Mouse (Mus musculus): ENCODE data around the gene Polr2l.

The Polr2l gene

DNA sequence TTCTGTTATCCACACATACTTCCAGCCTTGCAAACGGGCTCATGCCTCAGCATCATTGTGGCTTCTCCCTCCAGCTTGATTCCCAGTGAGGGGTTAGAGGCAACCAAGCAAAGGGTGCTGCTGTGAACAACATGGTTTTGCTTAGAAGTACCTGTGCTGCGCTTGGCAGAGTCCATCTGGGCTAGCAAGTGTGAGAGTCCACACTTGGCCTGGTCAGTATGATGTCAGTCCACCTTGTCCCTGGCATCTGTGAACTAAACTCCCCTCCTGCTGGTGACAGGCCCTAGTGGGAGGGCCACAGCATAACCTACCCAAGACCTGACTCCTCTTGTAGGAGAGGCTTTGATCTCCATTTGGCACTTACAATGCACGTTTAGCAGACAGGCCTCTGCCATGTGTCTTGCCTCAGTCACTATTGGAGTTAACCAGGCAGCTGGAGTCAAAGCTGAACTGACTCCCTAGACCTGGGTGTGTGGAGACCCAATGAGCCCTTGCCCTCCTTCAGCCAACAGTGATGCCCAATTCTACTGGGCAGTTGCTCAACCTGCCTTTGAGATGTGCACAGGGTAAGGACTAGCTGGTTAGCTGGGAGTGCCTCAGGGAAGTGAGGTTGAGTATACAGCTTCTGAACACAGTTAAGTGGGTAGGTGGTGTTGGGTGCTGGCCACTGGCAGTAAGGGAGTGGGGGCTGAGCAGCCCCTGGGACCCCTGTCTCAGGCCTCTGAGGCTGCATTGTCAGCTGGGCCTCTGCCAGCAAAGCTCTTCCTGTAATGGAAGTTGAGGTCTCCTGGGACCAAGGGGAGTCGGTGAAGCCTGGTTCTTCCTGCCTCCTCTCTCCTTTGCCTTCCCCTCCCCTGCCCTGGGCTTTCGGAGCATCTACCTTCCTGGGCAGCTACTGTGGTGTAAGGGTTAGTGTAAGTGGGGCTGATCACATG lies 9.5 kb upstream of the Polr2l start:
- no peak for DNase-seq (ENCODE audit: low spot score in 2 of 2)

DNA sequence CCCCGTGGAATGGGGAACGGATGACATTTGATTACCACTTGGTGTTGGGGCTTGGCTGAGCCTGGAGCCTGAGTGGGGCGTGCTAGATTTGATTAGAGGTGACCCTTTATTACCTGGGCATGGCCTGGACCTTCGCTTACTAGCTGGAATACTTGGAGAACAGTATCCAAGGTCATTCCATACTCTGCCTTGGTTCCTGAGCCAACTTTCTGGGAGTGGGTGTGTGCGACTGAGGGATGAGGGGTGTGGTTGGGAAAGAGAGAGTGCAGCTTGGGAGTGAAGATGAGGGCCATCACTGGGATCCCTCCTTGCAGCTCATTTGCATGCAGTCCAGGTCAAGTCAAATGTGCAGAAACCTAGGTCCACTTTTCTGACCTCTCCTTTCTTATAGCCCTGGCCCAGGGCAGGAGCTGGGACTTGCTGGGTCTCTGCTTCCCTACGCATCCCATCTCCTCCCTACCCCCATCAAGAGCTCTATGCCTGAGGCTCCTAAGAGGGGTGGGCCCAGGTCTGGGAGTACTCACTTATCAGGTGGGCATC lies 8.3 kb upstream of the Polr2l start:
- DNase-seq (ENCODE audit: low spot score in 2 of 2) = no peak

DNA sequence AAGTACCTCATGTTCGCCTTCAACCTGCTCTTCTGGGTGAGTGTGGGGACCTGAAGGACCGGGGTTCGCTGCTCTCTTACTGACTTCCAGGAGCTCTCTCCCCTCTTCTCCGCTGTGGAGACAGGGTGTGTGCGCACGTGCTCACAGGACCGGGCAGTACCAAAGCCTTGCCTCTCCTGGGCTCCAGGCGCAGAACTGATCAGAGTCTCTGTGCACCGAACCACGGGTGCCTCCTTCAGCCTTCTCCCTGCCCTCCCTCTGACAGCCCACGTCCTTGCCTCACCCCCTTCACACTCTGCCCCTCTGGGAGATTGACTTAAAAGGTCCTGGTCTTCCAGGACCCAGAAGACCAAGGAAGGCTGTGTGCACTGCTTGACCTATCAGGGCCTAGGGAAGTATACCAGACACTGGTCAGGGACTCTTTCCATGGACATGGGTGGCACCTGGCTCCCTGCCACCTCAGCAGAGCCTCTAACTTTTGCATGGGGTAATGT lies 7.6 kb upstream of the Polr2l start:
- DNase-seq (ENCODE audit: low spot score in 2 of 2) = no peak

DNA sequence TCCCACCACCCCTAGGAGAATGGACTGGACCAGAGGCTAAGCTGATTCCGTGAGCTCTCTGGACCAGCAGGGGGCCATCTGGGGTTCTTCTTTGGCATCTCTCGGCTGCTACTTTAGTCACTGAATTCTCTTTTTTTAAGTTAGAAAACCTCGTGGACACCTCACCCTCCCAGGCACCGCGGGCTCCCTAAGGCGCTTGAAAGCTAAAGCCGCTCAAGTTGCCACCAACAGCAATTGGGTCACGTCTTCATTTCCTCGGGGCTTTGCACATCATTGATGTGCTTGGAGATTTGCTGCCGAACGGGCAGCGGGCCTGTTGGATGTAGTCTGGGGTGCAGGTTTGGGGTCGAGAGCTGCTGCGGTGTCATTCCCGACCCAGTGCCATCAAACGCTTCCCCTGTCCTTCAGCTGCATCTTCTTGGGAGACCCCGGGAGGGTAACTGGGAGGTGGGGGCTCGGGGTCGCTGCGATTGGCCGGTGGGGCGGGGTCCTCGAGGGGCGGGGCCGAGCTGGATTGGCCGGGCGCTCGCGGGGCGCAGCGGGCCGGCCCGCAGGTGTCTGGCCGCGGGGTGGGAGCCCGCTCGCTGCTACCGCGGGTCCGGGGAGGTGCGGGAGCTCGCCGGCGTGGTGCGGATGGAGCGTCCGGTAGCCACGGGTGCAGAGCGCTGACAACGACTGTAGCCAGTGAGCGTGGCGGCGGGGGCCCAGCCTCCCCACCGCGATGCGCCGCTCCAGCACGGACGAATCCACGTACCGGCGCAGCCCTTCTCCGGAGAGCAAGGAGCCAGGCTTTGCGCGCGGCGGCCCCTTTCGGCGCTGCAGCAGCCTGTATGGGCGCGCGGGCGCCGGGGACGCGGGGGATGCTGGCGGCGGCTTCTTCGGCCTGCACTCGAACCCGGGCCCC lies 6.8 kb upstream of the Polr2l start:
- DNase-seq (ENCODE audit: low spot score in 2 of 2) = peak in 1 of 2 experiments; percentile 70

DNA sequence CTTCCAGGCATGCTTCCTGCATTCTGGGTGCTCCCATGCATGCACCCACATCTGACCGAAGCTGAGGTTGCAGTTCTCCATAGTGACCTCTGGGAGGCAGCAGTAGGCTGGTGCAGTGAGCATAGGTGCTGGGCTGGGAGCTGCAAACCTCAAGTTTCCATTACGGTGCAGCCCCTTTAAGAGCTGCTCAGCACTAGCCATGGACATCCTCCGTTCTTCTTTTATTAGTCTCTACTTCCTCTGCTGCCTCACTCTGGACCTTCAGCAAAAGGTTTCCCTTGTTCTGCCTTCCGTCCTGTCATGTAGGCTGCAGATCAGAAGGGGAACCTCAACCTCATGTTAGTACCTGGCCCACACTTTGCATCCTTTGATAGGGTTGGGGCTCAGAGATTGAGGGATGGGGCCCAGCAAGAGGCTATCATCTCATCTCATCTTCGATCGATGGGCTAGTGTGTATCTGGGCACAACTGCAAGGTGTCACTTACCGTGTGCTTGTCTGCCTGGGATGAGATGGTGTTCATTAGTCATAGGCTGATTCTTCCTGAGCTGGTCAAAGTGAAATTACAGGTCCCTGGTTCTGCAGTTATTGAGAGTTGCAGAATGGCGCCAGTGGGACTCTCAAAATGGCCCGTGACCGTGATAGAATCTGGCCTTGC lies 6.0 kb upstream of the Polr2l start:
- DNase-seq (ENCODE audit: low spot score in 2 of 2) = peak in 1 of 2 experiments; percentile 74

DNA sequence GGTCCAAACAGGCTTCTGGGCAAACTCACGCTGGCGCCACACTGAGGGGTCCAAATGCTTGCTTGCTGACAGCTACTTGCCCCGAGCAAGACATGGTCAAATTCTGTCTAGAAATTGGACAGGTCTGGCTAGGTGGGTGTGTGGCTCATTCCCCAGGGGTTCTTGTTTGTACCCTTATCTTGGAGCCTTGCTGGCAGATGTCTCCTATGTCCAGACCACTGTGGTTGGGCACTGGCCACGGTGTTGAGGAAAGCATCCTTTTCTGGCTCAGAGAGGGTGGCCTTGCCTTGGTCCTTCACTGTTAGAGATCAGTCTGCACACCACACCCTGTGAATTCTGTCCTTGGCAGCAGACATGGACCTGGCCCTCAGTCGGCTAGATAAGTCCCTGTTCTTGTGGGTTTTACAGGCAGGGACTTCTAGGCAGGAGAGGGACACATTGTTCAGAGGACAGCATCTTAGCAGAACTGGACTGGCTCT lies 3.4 kb upstream of the Polr2l start:
- no peak for DNase-seq (ENCODE audit: low spot score in 2 of 2)

DNA sequence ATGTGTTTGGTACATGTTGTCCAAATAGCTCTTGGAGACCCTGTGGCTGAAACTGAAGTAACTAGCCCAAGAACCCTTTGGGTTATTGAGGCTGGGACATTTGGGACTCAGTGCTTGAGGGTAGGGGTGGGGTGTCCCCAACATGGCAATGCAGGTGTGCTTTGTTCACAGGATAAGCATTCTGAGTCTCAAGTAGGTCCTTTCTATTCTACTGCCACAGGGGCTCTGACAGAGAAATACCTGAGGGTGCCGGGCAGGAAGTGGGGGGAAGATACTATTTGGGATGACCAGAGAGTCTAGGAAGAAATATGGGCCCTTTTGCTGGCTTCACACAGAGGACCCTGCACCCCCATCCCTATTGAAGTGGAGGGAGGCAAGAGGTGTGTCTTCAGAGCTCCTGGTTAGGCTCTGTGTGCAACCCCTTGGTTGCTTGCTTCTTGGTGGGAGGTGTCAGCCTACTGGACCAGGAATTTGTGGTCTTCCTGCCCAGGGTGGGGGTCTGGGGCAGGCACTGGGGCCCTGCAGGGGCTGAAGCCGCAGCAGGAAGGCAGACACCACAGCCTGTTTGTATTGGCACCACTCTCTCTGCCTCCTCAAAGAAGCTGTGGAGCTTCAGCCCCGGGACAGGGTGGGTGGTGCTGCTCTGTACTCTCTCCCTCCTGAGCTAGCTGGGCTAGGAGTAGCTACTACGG lies 2.8 kb upstream of the Polr2l start:
- DNase-seq (ENCODE audit: low spot score in 2 of 2) = no peak

DNA sequence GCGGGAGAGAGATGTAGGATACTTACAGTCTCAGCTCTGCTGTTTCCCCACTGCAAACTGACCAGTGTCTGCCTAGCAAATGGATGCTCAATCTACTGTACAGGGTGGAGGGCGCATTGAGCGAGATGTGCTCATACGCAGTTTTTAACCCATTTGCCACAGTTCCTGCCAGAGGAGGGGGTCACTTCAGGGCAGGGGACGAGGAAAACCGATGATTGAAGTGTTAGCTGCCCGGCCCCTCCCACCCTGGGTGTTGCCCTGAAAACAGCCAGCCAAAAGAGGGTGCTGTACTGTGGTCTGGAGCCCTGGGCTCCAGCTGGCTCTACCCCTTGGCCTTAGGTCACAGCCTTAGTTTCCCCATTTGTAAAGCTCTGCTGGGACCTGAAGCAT lies 2.0 kb upstream of the Polr2l start:
- DNase-seq (ENCODE audit: low spot score in 2 of 2) = no peak

DNA sequence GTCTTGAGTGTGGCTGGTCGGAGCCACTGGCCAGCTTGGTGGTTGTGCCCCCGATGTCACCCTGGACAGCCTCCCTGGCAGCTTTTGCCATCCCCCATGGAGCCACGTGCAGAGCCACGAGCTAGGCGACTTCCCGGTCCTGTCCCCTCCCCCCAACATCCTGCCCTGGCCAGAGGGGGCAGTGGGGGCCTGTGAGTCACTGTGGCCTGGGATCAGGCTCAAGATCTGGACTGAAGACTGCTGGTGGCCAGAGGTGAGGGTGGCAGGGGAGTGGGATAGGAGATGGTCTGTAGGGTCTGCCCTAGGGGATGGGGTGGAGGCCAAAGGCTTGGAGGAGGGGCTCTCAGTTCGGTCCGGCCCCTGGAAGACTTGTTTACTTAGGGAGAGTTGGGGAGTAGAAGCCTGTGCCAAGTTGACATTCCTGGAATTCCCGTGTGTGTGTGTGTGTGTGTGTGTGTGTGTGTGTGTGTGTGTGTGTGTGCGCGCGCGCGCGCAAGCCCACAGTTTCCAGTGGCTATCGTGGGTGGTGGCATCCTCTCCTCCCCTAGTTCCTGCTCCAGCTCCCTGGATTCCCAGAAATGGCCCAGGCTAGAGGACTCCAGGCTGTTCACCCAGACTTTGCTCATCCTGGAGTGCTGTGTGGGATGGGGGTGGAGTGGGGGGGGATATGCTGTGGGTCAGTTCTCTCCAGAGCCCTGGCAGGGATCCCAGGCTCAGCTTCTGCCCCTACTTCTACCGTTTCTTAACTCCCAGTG lies 1.5 kb upstream of the Polr2l start:
- no peak for DNase-seq (ENCODE audit: low spot score in 2 of 2)

DNA sequence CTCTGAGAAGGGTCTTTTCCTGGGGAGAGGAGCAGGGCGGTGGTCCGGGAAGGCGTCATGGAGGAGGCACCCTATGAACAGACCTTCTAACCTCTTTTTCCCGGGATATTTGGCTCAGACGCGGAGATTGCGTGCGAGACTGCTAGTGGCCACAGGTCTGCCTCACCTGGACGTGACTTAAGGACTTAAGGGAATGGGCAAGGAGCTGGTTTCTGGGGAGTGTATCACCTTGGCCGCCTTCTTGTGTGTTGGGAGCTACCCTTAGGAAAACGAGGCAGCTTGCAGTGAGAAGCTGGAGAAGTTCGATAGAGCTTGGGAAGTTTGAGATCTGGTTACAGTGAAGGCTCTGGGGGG lies 850 bp upstream of the Polr2l start:
- no peak for DNase-seq (ENCODE audit: low spot score in 2 of 2)

DNA sequence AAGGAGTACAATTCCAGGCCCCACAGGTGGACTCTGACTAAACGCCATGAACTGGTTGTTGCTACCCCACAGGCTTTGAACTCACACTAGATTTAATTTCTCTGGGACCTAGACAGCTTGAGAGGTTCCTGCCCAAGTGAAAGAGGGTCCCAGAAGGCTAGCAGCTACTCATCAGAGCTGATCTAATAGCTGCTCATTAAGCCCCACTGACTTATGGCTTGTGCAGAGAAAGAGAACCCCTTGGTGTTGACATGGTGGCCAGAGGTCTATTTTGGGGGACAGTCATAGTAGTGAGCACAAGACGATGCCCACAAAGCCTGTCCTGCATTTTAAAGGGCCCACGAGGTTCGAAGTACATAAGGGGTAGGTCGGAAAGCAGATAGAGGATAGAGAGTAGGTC lies 772 bp downstream of the Polr2l start:
- no peak for DNase-seq (ENCODE audit: low spot score in 2 of 2)

DNA sequence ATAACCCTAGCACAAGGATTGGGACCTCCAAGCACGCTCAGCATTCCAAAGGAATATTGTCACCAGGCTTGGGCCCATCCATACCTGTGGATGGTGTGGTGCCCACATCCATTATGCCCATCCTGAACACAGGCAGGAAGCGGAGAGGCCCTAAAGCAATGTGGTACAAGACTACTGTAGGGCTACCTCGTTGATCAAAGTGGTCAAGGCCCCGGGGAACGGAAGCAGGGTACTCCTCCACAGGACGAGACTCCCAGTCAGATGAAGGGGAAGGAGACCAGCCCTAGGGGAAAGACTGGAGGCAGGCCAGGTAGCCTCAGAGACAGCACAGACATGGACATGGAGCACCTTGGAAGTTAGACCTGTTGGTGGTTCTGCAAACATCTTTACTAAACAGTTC lies 2.2 kb downstream of the Polr2l start:
- no peak for DNase-seq (ENCODE audit: low spot score in 2 of 2)

DNA sequence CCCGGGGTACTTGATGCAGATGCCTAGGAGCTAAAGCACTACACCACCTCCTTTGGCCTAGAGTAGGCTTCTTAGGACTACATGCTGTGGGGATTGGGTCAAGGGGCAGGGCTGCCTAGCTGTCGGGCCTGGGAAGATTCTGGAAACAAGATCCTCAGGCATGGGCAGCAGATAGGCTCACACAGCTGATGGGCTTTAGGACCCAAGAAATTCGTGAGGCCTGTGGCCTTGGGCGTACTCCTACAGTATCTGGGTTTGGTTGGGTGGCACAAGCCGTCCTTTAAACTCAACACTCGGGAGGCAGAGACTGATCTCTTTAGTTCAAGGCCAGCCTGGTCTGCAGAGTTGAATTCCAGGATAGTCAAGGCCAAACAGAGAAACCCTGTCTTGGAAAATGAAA lies 2.7 kb downstream of the Polr2l start:
- no peak for DNase-seq (ENCODE audit: low spot score in 2 of 2)

DNA sequence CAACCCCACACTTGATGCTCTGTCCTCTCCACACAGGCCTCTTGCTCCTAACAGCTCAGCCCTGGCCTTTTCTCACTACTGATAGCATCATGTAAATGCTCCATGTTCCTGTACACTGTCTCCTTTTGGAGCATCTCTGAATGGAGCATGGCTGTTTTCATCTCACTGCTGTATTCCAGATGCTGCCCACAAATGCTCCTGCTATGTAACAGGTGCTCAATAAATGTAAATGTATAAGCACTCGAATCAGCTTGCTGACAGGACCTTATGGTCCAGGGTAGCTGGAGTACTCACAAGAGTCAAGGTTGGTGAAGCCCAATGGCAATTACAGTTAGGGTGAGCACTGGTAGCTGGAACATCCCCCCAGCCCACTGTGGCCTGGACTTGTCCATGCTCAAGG lies 3.7 kb downstream of the Polr2l start:
- no peak for DNase-seq (ENCODE audit: low spot score in 2 of 2)

DNA sequence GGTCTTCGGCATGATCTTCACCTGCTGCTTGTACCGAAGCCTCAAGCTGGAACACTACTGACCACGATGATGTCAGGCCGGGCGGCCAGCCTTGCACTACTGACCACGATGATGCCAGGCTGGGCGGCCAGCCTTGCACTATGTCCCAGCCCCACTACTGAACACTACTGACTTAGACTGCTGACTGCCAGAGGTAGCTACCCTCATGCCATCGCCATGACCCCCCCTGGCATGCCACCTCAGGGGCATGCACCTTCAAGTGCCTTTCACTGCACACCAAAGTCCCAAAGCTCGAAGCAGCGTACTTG lies 4.3 kb downstream of the Polr2l start:
- DNase-seq (ENCODE audit: low spot score in 2 of 2) = no peak

DNA sequence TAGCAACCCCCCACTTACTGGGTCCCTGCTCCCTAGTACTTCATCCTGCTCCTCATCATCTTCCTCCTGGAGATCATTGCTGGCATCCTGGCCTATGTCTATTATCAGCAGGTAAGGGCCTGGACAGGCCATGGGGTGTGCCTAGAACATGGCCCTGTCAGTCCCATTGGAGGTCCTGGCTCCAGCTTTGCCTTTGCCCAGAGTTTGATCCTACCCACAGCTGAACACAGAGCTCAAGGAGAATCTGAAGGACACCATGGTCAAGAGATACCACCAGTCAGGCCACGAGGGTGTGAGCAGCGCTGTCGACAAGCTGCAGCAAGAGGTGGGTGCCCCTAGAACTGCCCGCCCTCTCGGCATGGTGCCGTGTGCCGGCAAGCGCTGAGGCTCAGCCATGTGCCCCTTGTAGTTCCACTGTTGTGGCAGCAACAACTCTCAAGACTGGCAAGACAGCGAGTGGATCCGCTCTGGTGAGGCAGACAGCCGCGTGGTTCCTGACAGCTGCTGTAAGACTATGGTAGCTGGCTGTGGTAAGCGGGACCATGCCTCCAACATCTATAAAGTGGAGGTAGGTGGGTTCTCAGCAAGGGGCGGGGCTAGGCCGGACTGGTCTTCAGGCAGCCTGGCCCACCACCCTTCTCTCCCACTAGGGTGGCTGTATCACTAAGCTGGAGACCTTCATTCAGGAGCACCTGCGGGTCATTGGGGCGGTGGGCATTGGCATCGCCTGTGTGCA lies 4.9 kb downstream of the Polr2l start:
- no peak for DNase-seq (ENCODE audit: low spot score in 2 of 2)

DNA sequence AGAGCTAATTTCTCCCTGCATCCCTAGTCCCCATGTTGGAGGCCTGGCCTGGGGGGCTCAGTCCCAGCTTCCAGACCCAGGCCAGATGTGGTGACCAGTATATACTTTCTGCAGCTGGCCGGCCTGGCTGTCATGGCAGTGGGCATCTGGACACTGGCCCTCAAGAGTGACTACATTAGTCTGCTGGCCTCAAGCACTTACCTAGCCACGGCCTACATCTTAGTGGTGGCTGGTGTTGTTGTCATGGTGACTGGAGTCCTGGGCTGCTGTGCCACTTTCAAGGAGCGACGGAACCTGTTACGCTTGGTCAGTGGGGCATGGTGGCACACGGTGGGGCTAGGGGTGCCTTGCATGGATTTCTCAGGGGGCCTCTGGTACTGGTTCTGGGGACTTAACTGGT lies 5.6 kb downstream of the Polr2l start:
- DNase-seq (ENCODE audit: low spot score in 2 of 2) = no peak

DNA sequence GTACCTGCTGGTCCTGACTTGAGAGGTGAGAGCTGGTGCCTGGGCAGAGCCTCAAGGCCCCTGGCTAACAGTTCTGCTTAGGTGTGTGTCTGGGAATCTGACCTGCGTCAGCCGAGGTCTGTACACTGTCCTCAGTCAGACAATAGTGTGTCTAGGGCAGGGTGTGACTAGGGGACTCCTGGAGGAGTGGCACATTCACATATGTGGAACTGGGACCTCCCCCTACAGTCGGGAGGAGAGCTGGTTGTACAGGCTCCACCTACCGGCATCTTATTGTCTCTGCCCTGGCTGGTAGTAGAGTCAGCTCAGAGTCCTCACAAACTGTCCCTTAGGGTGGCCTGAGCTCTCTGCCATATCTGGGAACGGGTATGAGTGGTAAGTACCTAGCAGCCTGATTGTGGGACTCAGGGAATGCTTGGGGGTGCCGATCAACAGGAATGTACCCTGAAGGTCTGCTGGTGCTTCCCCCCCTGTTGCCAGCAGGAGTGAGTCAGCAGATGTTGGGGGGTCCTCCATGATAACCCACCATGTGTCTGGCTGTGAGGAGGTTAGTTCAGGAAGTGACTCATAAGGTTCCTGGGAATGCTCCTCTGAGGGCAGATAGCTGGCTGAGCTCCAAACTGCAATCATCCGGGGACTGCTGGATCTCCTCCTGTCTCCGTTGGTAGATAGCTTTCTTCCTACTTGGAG lies 6.3 kb downstream of the Polr2l start:
- no peak for DNase-seq (ENCODE audit: low spot score in 2 of 2)

DNA sequence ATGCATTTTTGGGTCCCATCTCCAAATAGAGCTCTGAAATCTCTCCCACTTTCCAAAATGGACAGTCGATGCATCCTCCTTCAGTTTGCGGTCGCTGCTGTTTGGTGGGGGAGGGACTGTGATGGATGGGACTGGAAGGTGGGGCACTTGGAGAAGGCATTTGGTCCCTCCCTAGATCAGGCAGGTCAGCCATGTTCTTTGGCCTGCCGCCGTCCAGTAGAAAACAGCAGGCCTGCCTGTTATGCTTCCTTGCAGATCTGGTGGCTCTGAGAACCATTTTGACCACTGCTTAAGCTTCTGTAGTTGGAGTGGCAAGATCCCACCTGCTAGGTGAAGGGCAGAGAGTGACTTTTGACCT lies 6.8 kb downstream of the Polr2l start:
- no peak for DNase-seq (ENCODE audit: low spot score in 2 of 2)
